Mouse (Mus musculus): Measurements from ENCODE around the gene B4galt4.
"Not testable (repeated sequence)": the region's sequence is repeated elsewhere in the genome, so short reads cannot be mapped to it uniquely, and the experiment has no call there.

B4galt4 gene

DNA sequence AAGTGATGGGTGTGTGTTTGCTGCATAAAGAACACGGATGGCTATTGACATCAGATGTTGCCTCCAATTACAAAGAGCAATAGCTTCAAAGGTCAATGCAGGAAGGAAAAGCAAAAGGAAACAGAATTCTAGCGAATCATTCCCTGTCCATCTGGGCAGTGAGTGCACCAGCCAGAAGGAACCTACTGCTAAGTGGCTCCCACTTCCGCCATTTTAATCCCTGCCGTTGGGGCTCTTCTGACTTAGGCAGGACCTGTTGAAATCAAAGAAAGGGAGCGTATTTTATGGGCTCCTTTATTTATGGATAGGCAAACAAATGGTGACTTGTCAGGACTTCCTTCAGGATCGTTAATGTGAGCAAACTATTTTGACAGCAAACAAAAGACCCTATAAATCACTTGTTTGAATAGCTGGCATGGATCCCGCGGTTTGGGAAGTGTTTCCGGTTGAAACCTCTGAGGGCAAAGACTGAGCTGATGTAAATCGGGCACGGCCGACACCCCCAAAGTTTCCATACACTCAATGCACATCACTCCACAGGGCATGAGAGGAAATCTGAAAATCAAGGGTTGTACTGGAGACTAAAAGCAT is 30.9 kb downstream of the B4galt4 start:
- DNase-seq, result no peak

DNA sequence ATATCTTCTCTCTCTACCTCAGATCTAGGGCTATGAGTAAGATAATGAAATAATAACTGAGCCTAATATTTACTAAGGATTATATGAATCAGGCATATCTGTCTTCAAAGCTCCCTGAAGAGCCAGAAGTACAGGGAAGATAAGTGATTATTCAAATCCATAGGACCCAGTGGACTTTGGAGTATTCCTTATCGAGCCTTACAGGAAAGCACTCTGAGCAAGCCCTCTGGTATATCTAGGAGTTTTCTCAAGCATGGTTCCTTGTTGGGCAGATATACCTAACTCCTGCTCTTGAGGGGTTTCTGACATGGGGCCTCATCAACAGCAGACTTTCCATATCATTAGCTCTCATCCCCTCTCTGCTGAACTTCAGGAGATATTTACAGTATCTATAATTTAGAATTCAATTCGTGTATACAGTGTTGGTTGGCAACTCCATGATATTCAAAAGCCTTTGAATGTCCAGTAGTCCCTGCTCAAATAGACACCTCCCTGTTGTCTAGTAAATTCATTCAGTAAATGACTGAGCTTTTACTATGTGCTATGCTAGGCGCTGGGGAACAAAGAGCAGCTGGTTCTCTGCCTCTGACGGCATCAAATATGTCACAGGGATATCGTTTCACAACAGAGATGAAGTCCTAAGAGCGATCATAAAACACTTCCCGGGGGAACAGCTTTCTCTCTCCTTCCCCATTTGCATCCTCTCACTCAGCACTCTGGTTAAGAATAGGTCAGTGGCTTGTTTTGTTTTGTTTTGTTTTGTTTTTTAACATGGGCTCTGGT is 33.1 kb downstream of the B4galt4 start:
- no peak for DNase-seq

DNA sequence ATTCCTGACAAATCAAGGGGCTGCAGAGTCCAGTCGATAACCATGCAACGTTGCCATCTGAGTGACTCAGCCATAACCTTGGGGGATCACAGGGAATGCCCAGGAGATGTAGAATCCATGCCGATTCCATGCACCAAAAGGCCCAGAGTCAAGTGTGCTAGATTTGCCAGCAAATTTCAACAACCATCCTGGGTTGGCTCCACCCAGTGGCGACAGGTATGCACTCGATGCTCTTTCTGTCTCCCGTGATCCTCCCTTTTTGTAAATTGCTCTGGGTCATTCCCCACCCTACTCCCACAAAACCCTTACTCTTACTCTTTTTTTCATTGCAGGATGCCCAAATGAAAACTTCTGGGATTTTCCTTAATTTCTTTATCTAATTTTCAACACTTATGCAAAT is 34.3 kb downstream of the B4galt4 start:
- DNase-seq, result no peak

DNA sequence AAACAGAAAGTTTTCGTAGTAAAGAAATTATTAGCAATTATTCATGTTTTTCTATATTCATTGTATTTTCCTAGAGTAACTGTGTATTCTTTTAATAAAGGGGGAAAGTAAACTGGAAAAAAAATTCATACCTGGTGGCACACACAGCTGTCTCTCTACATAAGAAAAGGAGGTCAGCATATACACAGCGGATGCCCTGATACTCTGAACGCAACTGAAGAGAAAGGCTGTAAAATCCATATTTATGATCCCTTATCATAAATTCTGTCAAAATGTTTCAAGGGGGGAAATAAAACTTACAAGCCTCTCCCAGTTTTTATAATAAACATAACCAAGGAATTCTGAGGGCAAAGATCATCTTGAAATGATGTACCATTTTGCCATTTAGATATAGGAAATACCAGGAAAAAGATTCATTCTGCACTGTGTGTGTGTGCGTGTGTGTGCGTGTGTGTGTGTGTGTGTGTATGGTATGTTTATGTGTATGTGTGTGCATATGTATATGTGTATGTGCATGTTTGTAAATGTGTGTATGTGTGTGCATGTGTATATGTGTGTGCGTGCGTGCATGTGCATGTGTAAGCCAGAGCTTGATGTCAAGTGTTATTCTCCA is 39.0 kb downstream of the B4galt4 start:
- DNase-seq, result no peak

DNA sequence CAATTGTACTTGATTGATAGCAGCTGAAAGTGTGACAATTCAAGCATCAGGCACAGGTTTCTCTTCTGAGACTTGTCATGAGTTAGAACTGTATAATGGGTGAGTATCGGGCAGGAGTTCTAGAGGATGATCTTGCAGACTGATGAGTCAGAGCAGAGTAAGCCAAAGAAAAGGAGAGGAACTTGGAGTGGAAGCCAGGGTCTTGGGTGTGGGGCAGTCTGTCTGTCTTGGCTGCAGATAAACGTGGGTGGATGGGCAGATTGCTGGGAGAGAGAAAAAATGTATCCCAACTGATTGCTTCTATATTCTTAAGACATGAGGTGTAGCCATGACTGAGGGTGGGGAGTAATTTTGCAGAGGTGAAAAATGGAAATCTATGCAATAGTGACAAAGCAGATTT is 39.9 kb downstream of the B4galt4 start:
- DNase-seq, result no peak

DNA sequence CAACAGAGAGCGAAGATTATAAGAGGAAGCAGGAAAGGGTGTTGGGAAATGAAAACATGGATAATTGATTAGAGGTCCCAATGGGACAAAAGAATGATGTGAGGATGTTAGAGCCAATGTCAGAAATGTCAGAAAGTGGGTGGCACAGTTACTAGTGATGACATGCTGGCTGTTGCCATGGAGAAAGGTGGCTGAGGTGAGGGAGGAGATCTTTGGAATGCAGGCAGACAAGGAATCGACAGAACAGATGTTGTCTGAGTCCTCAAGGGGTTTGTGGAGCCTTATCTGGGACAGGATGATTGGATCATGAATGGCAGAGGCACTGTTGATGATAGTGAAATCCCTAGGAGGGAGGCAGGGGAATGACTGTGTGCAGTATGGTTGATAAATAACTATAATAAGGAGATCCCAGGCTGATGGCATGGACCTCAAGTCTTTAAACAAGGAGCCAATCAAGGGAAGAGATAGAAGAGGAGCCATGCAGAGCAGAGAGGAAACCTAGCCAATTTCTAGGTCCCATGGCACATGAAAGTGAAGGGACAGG is 40.5 kb downstream of the B4galt4 start:
- DNase-seq, result no peak

DNA sequence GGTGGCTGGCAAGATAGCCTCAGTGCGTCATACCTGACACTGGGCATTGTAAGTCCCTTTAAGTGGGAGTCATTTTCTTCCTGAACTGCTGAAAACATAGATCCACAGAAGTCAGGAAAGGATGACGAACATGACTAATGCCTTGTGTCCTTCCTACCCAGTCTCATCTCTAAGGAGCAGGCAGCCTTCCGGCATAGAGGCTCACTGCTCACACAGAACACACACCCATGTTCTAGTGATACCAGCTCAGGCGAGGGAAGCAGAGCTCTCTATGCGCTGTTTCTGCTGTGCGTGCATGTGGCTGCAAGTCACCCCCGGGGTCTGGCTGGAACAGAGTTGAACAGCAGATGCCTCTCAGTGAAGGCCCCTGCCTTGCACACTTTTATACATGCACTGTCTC is 43.2 kb downstream of the B4galt4 start:
- no peak for DNase-seq

DNA sequence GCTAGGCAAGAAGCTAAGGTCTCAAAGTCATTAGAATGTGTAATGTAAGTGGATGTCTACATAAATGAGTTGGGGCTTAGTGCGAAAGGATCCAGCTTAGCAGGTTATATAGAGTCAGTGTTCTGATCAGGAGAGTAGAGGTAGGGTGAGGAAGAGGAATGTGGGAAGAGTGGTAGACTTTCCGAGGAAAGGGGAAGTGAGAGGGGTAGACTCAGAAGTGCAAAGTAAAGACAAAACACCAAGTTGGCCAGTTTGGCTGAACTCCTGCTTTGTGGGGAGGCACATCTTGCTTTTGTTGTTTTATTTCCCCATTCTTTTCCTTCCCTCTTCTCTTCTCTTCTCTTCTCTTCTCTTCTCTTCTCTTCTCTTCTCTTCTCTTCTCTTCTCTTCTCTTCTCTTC is 47.0 kb downstream of the B4galt4 start:
- no peak for DNase-seq

DNA sequence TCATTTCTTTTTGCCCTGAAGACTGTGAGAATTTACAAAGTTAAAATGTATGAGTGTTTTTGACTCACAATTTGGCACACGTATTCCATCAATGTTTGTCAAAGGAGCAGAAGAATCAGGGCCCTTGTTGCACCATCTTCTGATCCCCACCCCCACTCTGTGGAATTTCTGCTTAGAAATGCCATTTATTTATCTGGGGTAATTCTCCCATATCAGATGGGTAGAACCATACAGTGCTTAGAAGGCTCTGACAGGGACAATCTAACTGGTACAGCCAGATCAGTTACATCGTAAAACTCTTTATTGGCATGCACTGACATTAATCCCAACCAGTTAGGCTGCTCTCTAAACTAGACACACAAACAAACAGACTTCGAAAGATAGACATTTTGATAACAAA is 47.9 kb downstream of the B4galt4 start:
- no peak for DNase-seq

DNA sequence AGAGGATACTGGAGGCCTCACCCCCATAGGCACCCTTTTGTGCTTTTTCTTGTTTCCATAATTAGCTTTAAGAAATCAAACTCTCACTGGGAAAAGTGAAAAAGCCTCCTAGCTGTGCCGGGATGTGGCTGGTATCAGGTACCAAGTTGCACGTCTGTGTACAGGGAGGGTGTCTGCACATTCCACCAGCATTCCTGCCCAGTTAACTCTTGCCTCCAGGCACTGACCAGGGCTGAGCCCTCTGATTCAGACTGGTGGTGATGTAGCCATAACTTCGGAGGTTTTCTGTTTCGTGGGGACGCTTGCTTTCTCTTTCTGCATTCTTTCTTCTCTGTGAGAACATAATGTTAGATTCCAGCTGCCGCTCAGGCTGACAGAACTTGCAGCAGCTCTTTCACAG is 51.1 kb downstream of the B4galt4 start:
- no peak for DNase-seq

DNA sequence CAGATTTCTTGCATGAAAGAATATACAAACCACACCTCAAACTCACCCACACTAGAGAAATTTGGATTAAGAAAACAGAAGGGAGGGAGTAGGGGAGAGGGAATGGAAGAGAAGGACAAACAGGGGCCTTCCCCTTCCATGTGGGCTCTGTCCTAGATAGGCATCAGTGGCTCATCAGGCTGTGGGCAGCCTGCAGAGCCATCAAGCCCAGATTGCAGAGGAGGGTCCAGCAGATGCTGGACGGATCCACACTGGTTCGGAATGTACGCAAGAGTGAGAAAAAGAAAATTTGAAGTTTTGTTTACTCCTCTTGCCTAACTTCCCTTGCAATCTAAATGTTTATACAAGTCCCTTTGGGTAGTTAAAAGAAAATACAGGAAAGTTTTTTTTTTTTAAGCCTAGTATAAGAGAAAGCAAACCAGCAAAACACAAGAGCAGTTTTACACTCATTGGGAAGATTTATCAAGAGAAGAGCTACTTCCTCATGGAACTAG is 56.9 kb downstream of the B4galt4 start:
- DNase-seq, result no peak

DNA sequence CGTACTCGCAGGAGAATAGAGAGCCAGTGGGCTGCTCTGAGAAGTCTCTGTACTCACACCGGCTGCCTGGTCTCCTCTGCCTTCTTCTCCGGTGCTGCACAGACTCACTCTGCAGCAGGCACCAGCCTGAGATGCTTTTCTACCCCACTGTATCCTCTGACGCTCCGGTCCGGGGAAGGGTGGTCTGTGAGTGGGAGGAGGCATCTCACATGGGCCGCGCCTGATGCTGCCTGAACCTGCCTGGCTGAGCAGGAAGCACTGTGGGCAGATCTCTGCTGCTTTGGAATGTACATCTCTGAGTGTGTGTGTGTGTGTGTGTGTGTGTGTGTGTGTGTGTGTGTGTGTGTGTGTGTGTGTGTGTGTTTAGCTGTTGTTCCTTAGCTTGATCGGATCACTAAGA is 58.0 kb downstream of the B4galt4 start, which contains the start of gene Upk1b:
Gene Upk1b, minus strand, starts transcription at position 238 of the 400 bp plus-strand sequence.
- no peak for DNase-seq

DNA sequence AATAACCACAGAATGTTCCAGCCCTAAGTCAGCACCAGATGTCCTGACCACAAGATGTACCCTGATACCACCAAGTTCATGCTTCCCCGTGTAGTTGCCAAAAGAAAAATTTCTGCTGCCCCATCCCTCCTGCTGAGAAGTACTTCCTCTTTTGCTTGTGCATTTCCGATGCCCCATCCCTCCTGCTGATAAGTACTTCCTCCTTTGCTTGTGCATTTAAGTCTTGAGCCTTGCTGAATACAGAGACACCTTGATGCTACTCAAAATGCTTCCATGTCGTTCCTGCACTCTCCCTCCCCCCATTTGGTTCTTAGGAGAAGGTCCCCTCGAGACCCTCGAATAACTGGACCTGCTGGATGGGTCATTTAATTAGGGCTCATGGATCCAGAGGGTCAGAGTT is 65.7 kb downstream of the B4galt4 start:
- not testable (repeated sequence) for DNase-seq

DNA sequence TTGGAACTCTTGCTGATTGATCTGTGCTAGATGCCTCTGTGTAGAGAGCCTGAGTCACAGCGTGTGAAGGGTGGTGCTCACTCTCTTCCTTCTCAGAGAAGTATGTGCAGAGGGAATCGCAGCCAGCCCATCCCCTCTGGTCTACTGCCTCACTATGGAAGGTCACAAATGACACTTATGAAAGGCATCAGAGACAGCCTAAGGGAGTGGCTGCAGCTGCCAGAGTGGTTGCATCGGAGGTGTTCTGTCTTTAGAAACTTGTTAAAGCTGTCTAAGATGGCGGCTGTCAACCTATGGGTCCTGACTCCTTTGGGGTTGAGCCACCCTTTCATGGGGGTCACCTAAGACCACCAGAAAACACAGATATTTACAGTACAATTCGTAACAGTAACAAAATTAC is 68.1 kb downstream of the B4galt4 start:
- DNase-seq, result no peak

DNA sequence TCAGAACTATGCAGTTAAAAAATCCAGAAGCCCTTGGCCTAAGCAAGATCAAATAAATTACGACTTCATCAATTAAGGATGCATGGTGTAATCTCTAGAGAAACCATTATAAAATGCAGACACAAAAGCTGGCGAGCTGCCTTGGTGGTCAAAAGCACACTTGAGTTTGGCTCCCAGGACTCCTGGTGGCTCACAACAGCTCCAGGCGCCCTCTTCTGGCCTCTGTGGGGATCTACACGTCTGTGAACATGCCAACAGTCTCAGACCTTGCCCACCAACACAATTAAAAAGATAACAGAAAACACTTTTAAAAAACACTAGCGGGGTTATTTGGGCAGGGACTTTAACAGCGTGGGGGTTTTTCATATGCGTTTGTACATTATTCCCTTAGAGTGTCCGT is 70.5 kb downstream of the B4galt4 start:
- DNase-seq, result peak; percentile 70 to 72
